Comparison of ENCODE assay signal across 8 mouse cellular contexts in the genomic region with DNA sequence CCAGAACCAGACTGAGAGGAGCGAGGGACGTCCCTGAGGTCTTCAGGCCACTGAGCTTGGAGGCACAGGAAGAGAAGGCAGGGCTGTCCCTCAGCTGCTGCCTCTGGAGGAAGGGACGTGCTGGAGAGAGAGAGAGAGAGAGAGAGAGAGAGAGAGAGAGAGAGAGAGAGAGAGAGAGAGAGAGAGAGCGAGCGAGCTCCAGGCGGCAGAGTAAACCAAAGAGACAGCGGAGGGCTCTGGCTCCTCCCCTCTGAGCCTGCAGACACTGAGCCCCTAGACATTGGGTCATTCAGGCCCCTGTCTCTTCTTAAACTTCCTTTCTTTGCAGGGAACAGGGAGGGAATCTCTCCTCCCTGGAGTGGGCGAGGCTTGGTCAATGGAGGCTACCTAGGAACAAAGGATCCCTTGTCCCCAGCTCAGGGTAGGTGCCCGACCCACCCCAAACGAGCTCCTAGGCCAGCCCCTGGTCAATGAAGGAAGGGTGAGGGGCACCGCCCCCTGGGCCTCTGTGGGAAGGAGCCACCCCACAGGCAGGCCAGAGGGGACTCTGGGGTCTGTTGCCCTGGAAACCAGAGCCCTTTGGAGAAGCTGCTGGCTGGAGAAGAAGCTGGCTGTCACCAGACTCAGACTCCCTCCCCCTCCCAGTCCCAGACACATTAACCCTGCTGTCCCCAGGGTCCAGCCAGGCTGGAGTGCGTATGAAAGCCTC. TPM values are rescaled to one million over a fixed set of nuclear protein-coding genes. Genes with fewer than 3 reads are reported as not detected.
DNase-seq lines count a peak whose midpoint lies in the region; ATAC-seq and TF ChIP-seq lines count a peak whose summit lies in the region.

No protein-coding gene starts in this region.

- intact Hi-C loops in gastrocnemius, postnatal 14 days (cut with DNase I; ENCODE audit: low total_unique reads): no loop called here
- intact Hi-C loops in heart, postnatal 36 days (cut with DNase I): no loop called here

- 0% methylated on average over 9 of the region's 12 CpGs for WGBS in forebrain, embryonic 13.5 days
- whole genome bisulfite sequencing in lung, embryonic 16.5 days: 2% methylated on average over 10 of the region's 12 CpGs

- TF ChIP-seq CTCF in layer of hippocampus, adult 2 months (conservative IDR thresholded peaks at IDR 0.05): no peak

- peak; percentile 47 for DNase-seq in gastrocnemius, postnatal 14 days
- DNase-seq in gastrocnemius, adult 8-10 months (ENCODE audit: low spot score in 2 of 2): no peak
- DNase-seq in heart, postnatal 36 days: peak; percentile 36 to 55
- DNase-seq in layer of hippocampus, adult 2 months (ENCODE audit: low spot score in 2 of 2): peak; percentile 54 to 76
- DNase-seq in right cerebral cortex, postnatal 14 days: peak; percentile 47
- DNase-seq in spleen, adult 18-20 months: no peak

- H3K9ac ChIP-seq in forebrain, embryonic 13.5 days: peak overlapping the region; percentile 61
- H3K9ac ChIP-seq in lung, embryonic 16.5 days (ENCODE audit: low read length): peak overlapping the region; percentile 60

- H3K27ac ChIP-seq in forebrain, embryonic 13.5 days: peak overlapping the region; percentile 96
- H3K27ac ChIP-seq in layer of hippocampus, adult 2 months: peak overlapping the region; percentile 83
- H3K27ac ChIP-seq in lung, embryonic 16.5 days (ENCODE audit: low read length): peak overlapping the region; percentile 96

- H3K4me2 ChIP-seq in forebrain, embryonic 13.5 days: peak overlapping the region; percentile 45
- peak overlapping the region; percentile 46 for H3K4me2 ChIP-seq in lung, embryonic 16.5 days (ENCODE audit: low read depth, low read length)

- H3K36me3 ChIP-seq in forebrain, embryonic 13.5 days (ENCODE audit: poor library complexity, severe bottlenecking): peaks cover 4% of the 10 kb centered on the region; the same call in 1 of the 2 replicates
- H3K36me3 ChIP-seq in lung, embryonic 16.5 days (ENCODE audit: control insufficient read depth, insufficient read depth, low read length): no peaks in the 10 kb centered on the region

- H3K4me3 ChIP-seq in forebrain, embryonic 13.5 days: peak overlapping the region; percentile 14; the same call in 1 of the 2 replicates
- H3K4me3 ChIP-seq in layer of hippocampus, adult 2 months: no peak overlapping the region
- H3K4me3 ChIP-seq in lung, embryonic 16.5 days (ENCODE audit: low read length): peak overlapping the region; percentile 21

- H3K27me3 ChIP-seq in forebrain, embryonic 13.5 days: no peaks in the 10 kb centered on the region
- no peaks in the 10 kb centered on the region for H3K27me3 ChIP-seq in lung, embryonic 16.5 days (ENCODE audit: control insufficient read depth, insufficient read depth, low read depth, low read length)

- no peaks in the 10 kb centered on the region for H3K9me3 ChIP-seq in forebrain, embryonic 13.5 days (replicated peaks)
- no peaks in the 10 kb centered on the region for H3K9me3 ChIP-seq in lung, embryonic 16.5 days (ENCODE audit: control insufficient read depth, low read length)

- peaks cover 56% of the 10 kb centered on the region for H3K4me1 ChIP-seq in forebrain, embryonic 13.5 days
- peaks cover 40% of the 10 kb centered on the region for H3K4me1 ChIP-seq in lung, embryonic 16.5 days (replicated peaks; ENCODE audit: control insufficient read depth, insufficient read depth, low read length)

- ATAC-seq in forebrain, embryonic 13.5 days: peak; percentile 87
- ATAC-seq in lung, embryonic 16.5 days (ENCODE audit: low read depth): peak; percentile 88

RNA-seq across cellular contexts. Expression of a gene that starts 41.2 kb away (rescaled TPM):
- 10 to 100 TPM; 39.2 to 49.0 TPM for total RNA-seq in gastrocnemius, postnatal 14 days (2021)
- 10 to 100 TPM; 50.0 to 66.3 (median 54.8) TPM for total RNA-seq in gastrocnemius, adult 8-10 months (2022)
- polyA plus RNA-seq in forebrain, embryonic 13.5 days (2015; fragmentation: Nextera tagmentation; extraction: Ambion mirVana): 20.2 and 22.0 TPM in 2 replicates
- total RNA-seq in heart, postnatal 36 days (2021): 10 to 100 TPM; 62.5 to 65.0 TPM
- total RNA-seq in layer of hippocampus, adult 2 months (2021): 10 to 100 TPM; 43.9 to 52.8 TPM
- polyA plus RNA-seq in lung, embryonic 16.5 days (2015; fragmentation: Nextera tagmentation; extraction: Ambion mirVana): 15.5 and 15.8 TPM in 2 replicates

Comparison
In these comparisons a context has a peak if more than half of its experiments do, and no peak if none do; other contexts are left out.
1. DNase-seq: peak in gastrocnemius, postnatal 14 days (single experiment), heart, postnatal 36 days (2 of 2), layer of hippocampus, adult 2 months (2 of 2) and right cerebral cortex, postnatal 14 days (single experiment); none in gastrocnemius, adult 8-10 months (0 of 2) and spleen, adult 18-20 months (0 of 2).
2. Peak in every context shown above with its lines, with median percentiles within 50 percentile points of each other: H3K27ac ChIP-seq.